Mouse (Mus musculus) limb, embryonic 15.5 days (tissue): ENCODE measurements around the gene Ifnk. TPM values are rescaled to one million over a fixed set of nuclear protein-coding genes. Genes with fewer than 3 reads are reported as not detected.

Source experiments
- ATAC-seq: fragments of 200-750 bp; cut with Nextera tagmentation; 2 replicates; pipeline ENCODE4 v1.8.0; 2017; ENCODE audit warnings: low read depth, moderate TSS enrichment; ENCODE audit not compliant: insufficient number of reproducible peaks, low FRiP score, low TSS enrichment
- H3K27ac ChIP-seq: fragments of 300-500 bp; sonication (generic); 2 replicates; pipeline ENCODE4 v1.5.1; 2015; ENCODE audit warnings: moderate library complexity, mild to moderate bottlenecking, inconsistent platforms
- H3K27me3 ChIP-seq: fragments of 300-500 bp; sonication (generic); 2 replicates; pipeline ENCODE4 v1.6.1; 2015; ENCODE audit warnings: inconsistent platforms
- H3K36me3 ChIP-seq: fragments of 300-500 bp; sonication (generic); 2 replicates; pipeline ENCODE4 v1.6.1; 2015; ENCODE audit warnings: inconsistent platforms
- H3K4me1 ChIP-seq: fragments of 300-500 bp; sonication (generic); 2 replicates; pipeline ENCODE4 v1.6.1; 2015; ENCODE audit warnings: inconsistent platforms
- H3K4me2 ChIP-seq: fragments of 300-500 bp; sonication (generic); 2 replicates; pipeline ENCODE4 v1.6.1; 2015; ENCODE audit warnings: mild to moderate bottlenecking, inconsistent platforms
- H3K4me3 ChIP-seq: fragments of 300-500 bp; sonication (generic); 2 replicates; pipeline ENCODE4 v1.5.1; 2015; ENCODE audit warnings: mild to moderate bottlenecking, inconsistent platforms
- H3K9ac ChIP-seq: fragments of 300-500 bp; sonication (generic); 2 replicates; pipeline ENCODE4 v1.6.1; 2015; ENCODE audit warnings: inconsistent platforms
- H3K9me3 ChIP-seq: fragments of 300-500 bp; sonication (generic); 2 replicates; pipeline ENCODE4 v1.6.1; 2016; ENCODE audit warnings: inconsistent platforms
- WGBS: fragments of 180-500 bp; shearing (Covaris S2); methylation state at CpG from one replicate; pipeline ENCODE4 v1.1.7; 2015; 5-methylcytosine and 5-hydroxymethylcytosine counted together
- polyA plus RNA-seq: library from polyadenylated mRNA; unstranded; fragments of >200 nt; fragmentation: Nextera tagmentation; extraction: Ambion mirVana; gene quantifications from 2 replicates; pipeline ENCODE4 v1.2.1, GENCODE M21; 2015

Gene Ifnk
- polyA plus RNA-seq, 1 experiment from 2014 or later: 0.19 TPM

DNA sequence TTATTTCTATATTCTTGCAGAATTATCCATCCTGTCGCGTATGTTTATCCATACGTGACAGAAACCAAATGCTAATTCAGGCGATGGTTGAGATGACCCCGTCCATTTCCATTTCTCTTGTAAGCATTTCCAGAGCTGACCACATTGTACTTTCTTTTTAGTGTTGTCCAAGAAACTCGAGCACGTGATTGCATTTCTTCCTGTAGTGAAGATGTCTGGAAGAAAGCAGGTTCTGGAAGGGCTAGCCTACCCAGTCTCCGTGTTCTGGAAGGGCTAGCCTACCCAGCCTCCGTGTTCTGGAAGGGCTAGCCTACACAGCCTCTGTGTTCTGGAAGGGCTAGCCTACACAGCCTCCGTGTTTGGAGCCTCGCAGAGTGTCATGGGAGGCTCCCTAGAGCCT, 27.8 kb upstream of the Ifnk start:
- no peak for ATAC-seq
- no peak overlapping the region for H3K9ac ChIP-seq
- no peaks in the 10 kb centered on the region for H3K9me3 ChIP-seq
- 87% methylated on average over 11 of the region's 11 CpGs for WGBS
- H3K4me3 ChIP-seq: no peak overlapping the region
- H3K4me2 ChIP-seq: no peak overlapping the region
- no peaks in the 10 kb centered on the region for H3K36me3 ChIP-seq
- no peak overlapping the region for H3K27ac ChIP-seq
- no peaks in the 10 kb centered on the region for H3K27me3 ChIP-seq
- H3K4me1 ChIP-seq: peaks cover 19% of the 10 kb centered on the region; the same call in 1 of the 2 replicates

DNA sequence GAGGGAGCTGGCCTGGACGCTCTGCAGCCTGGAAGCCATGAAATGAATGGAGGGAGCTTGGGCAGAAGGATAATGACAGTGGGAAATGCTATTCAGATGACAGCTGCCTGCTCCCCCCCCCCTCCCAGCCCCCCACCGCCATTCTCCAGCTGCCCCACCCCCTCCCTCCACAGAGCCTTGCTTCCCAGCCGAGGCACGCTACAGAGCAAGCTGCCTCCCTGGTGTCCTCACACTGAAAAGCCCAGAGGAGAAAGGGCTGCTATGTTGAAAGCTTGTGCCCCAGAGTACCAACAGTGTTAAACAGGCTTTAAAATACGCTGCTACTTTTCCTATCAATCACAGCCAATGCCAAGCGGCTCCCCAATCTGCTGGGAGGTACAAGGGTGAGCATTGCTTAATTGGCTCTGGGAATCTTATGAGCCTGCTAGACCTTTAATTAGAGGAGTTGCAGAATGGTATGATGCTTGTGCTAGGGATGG, 26.5 kb upstream of the Ifnk start:
- Histone ChIP-seq H3K27me3 (no peaks in the 10 kb centered on the region), H3K9me3 (no peaks in the 10 kb centered on the region), H3K4me3 (no peak overlapping the region), H3K36me3 (no peaks in the 10 kb centered on the region), H3K4me2 (no peak overlapping the region), H3K9ac (no peak overlapping the region), H3K4me1 (peaks cover 16% of the 10 kb centered on the region; the same call in 1 of the 2 replicates), H3K27ac (no peak overlapping the region)
- no peak for ATAC-seq
- 9% methylated on average over 5 of the region's 6 CpGs for WGBS

DNA sequence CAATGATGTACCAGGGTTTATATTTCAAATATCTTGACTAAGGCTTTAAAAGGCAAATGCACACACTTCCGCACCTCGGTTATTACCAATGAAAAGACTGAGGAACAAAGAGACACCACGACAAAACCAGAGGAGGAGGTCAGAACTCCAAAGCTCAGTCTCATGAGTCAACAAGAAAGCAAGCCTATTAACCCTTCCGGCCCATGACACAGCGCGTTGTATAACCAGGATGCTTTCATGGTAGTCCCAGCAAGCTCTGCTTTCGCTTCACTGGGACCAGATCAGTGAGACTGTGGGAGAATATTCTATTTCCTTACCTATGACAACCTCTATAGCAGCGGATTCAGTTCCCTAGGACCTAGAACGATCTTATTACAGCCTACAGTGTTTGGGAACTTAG, 25.1 kb upstream of the Ifnk start:
- H3K4me2 ChIP-seq: no peak overlapping the region
- ATAC-seq: no peak
- H3K4me3 ChIP-seq: no peak overlapping the region
- peaks cover 11% of the 10 kb centered on the region; the same call in 1 of the 2 replicates for H3K4me1 ChIP-seq
- H3K27me3 ChIP-seq: no peaks in the 10 kb centered on the region
- no peak overlapping the region for H3K9ac ChIP-seq
- 87% methylated on average over 9 of the region's 9 CpGs for WGBS
- no peak overlapping the region for H3K27ac ChIP-seq
- H3K9me3 ChIP-seq: no peaks in the 10 kb centered on the region
- H3K36me3 ChIP-seq: no peaks in the 10 kb centered on the region

DNA sequence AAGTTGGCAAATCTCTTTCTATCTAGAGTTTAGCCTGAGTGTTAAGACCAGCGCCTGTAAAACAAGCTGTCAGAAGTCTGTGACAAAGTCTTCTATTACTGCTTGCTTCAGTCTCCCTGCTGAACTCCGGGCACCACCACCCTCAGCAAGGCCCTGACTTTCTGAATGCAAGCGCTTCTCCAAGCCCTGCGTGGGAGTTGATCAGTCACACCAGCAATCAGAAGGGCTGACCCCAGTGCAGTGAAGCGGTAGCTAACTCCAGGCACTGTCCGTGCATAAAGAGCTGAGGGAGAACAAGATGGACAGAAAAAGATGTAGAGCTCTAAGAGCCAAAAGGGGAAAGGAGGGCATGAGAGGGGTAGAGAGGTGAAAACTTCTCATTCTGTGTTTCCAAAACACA, 24.1 kb upstream of the Ifnk start:
- Histone ChIP-seq H3K27me3 (no peaks in the 10 kb centered on the region), H3K4me2 (no peak overlapping the region), H3K36me3 (no peaks in the 10 kb centered on the region), H3K4me1 (peaks cover 8% of the 10 kb centered on the region; the same call in 1 of the 2 replicates), H3K27ac (no peak overlapping the region), H3K4me3 (no peak overlapping the region), H3K9ac (no peak overlapping the region), H3K9me3 (no peaks in the 10 kb centered on the region)
- ATAC-seq: no peak
- WGBS: 63% methylated on average over 6 of the region's 6 CpGs

DNA sequence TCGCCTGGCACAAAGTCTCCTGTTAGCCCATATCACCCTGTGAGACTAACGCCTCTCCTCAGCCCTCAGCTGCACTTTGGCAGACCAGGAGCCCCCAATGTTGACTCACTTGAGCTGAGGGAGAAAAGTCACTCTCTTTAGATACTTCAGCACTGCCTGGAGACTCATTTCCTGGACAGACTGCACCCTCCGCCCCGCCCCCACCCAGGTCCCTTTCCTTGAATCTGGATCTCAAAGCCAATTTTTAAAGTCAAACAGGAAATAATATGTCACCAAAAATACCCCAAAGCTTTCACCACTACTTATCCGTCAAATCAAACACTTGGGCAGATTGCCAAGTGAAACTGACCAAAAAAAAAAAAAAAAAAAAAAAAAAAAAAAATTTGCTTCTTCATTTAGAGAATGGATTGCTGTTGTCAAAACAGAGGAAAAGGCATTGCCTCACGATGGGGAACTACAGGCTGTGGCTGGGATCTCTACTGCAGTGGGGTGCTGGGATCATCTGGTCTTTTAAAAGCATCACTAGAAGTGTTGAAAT, 21.4 kb upstream of the Ifnk start:
- H3K4me2 ChIP-seq: no peak overlapping the region
- no peak overlapping the region for H3K9ac ChIP-seq
- H3K9me3 ChIP-seq: no peaks in the 10 kb centered on the region
- no peak overlapping the region for H3K4me3 ChIP-seq
- ATAC-seq: no peak
- H3K27ac ChIP-seq: no peak overlapping the region
- WGBS: 60% methylated on average over 6 of the region's 6 CpGs
- no peaks in the 10 kb centered on the region for H3K36me3 ChIP-seq
- H3K4me1 ChIP-seq: peaks cover 4% of the 10 kb centered on the region; the same call in 1 of the 2 replicates
- H3K27me3 ChIP-seq: no peaks in the 10 kb centered on the region

DNA sequence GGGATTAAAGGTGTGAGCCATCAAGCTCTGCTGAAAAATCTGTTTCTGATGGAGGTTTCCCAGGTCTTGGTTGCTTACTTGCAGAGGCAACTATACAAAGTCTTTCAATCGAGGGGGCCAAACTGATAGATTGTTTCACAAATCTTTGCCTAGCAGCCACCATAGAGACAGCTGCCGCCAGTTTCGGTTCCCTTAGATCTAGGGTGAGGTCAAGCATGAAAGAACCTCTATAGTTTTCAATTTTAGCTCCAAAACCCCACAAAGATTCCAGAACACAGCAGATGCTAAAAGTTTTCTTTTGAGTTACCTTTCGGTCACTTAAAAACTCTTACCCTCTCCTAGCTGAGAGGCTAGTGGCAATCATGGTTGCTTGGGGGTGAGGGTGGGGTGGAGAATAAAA, 20.3 kb upstream of the Ifnk start:
- Histone ChIP-seq H3K9me3 (no peaks in the 10 kb centered on the region), H3K4me1 (peaks cover 7% of the 10 kb centered on the region; the same call in 1 of the 2 replicates), H3K27ac (no peak overlapping the region), H3K27me3 (no peaks in the 10 kb centered on the region), H3K4me3 (no peak overlapping the region), H3K4me2 (no peak overlapping the region), H3K9ac (no peak overlapping the region), H3K36me3 (no peaks in the 10 kb centered on the region)
- WGBS: 92% methylated on average over 4 of the region's 4 CpGs
- no peak for ATAC-seq

DNA sequence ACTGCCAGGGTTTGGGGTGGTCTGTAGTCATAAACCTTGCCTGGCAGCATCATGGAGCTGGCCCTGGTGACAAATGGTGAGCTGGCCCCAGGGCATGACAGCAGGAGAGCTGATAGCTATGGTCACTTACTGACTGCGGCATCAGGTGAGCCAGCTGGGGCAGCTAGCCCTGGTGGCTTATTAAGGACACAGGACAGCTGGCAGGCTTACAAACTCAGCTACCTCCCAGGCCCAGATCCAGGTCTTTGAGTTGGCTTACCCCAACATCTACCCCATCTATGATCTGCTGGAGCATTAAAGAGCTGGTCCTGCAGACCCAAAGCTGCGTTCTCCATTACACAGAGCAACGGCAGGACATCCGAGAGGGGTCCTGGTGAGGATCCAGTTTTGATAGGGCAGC, 18.4 kb upstream of the Ifnk start:
- H3K27ac ChIP-seq: no peak overlapping the region
- 76% methylated on average over 4 of the region's 4 CpGs for WGBS
- no peaks in the 10 kb centered on the region for H3K9me3 ChIP-seq
- H3K36me3 ChIP-seq: no peaks in the 10 kb centered on the region
- no peaks in the 10 kb centered on the region for H3K27me3 ChIP-seq
- H3K9ac ChIP-seq: no peak overlapping the region
- H3K4me1 ChIP-seq: peaks cover 10% of the 10 kb centered on the region; the same call in 1 of the 2 replicates
- no peak overlapping the region for H3K4me2 ChIP-seq
- no peak for ATAC-seq
- H3K4me3 ChIP-seq: no peak overlapping the region

DNA sequence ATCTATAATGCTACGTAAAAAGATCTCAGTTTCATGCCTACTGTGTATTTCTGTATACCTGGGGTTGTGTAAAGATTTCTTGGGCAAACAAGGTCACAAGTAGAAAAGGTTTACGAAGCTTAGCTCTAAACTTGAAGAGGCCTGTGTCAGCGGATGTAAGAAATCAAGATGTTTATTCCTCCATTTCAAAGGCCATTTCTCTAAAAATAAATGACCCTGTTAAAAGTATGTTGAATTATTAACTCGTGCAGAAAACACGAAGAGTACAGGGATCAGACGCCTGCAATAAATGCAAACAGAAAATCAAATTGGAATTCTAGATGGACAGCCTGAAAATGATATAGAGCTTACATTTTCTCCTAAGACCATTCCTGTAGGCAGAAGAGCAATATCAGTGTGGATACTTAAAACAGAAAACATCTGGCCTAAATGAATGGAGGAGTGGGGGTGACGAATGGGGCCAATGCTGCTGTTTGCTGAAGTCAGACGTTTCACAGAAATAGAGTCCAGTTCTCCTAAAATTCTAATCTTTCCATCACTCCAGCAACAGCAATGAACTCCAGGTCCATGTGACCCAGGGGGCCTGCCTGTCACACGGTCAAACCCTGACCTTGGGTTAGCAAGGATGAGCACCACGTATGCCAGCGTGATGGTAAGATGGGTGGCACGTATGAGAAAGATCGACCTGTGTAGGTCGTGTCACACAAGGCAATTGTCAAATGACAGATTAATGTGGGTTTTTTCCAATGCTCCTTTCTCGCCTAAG, 16.8 kb upstream of the Ifnk start:
- H3K27me3 ChIP-seq: no peaks in the 10 kb centered on the region
- H3K9me3 ChIP-seq: no peaks in the 10 kb centered on the region
- H3K4me2 ChIP-seq: no peak overlapping the region
- no peak for ATAC-seq
- peaks cover 10% of the 10 kb centered on the region; the same call in 1 of the 2 replicates for H3K4me1 ChIP-seq
- no peak overlapping the region for H3K9ac ChIP-seq
- 75% methylated on average over 15 of the region's 15 CpGs for WGBS
- H3K36me3 ChIP-seq: no peaks in the 10 kb centered on the region
- no peak overlapping the region for H3K4me3 ChIP-seq
- H3K27ac ChIP-seq: no peak overlapping the region

DNA sequence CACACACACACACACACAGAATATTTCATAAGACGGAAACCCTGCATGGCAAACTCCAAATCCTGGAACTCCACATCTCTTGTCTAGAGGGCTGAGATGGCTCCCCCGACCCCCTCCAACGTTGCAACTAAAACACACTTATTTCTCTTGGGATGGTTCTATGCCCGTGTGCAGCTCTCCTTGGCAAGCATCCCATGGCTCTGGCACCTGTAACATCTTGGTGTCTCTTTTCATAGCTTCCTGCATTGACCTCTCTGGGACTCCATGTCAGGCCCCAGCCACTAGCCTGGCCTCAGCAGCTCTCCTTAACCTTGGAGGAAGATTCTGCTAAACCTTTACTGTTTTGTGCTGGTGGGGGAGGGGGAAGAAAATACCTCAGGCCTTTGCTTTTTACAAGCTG, 16.1 kb upstream of the Ifnk start:
- WGBS: 72% methylated on average over 4 of the region's 4 CpGs
- H3K9ac ChIP-seq: no peak overlapping the region
- no peak overlapping the region for H3K27ac ChIP-seq
- H3K4me2 ChIP-seq: no peak overlapping the region
- H3K4me1 ChIP-seq: 0 out of 2 replicates have a peak, but pooled peaks cover 10% of the 10 kb centered on the region
- H3K4me3 ChIP-seq: no peak overlapping the region
- no peaks in the 10 kb centered on the region for H3K9me3 ChIP-seq
- H3K36me3 ChIP-seq: no peaks in the 10 kb centered on the region
- ATAC-seq: no peak
- H3K27me3 ChIP-seq: no peaks in the 10 kb centered on the region

DNA sequence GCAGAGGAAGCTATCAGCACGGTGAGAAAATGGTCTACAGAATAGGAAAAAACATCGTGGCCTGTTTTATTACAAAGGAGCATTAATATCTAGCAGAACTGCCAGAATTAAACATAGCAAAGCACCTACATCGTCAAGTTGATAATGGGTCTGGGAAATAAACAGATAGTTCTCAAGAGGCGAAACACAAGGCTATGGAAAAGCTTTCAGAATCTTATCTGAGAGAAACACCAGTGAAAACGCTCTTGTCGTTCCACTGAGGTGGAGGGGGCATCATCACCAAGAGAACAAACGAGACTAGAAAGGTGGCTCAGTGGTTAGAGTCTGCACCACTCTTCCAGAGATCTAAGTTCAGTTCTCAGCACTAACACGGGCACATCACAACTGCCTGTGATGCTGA, 14.9 kb upstream of the Ifnk start:
- H3K4me2 ChIP-seq: no peak overlapping the region
- H3K4me3 ChIP-seq: no peak overlapping the region
- no peaks in the 10 kb centered on the region for H3K27me3 ChIP-seq
- 79% methylated on average over 8 of the region's 8 CpGs for WGBS
- 0 out of 2 replicates have a peak, but pooled peaks cover 10% of the 10 kb centered on the region for H3K4me1 ChIP-seq
- no peak overlapping the region for H3K27ac ChIP-seq
- H3K9ac ChIP-seq: no peak overlapping the region
- no peaks in the 10 kb centered on the region for H3K9me3 ChIP-seq
- no peaks in the 10 kb centered on the region for H3K36me3 ChIP-seq
- no peak for ATAC-seq

DNA sequence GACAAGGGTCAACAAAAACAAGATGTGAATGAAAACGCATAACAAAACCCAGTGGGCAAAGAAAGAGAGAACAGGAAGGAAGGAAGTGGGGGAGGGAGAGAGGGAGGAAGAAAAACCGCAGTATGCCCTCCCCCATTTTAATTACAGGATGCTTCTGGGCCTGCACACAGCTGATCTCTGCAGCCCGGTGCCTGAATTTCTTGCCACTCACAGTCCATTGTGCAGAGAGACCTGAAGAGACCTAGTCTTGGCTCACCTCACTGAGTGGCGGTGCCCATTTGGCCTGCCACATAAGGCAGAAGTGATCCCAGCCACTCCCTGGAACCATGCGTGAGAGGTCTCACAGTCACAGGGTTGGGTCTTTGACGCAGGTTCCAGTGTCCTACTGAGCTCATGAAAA, 13.8 kb upstream of the Ifnk start:
- H3K36me3 ChIP-seq: no peaks in the 10 kb centered on the region
- no peaks in the 10 kb centered on the region for H3K9me3 ChIP-seq
- H3K4me3 ChIP-seq: no peak overlapping the region
- WGBS: 43% methylated on average over 6 of the region's 6 CpGs
- 0 out of 2 replicates have a peak, but pooled peaks cover 10% of the 10 kb centered on the region for H3K4me1 ChIP-seq
- H3K9ac ChIP-seq: no peak overlapping the region
- no peak overlapping the region for H3K27ac ChIP-seq
- H3K4me2 ChIP-seq: no peak overlapping the region
- H3K27me3 ChIP-seq: no peaks in the 10 kb centered on the region
- ATAC-seq: no peak

DNA sequence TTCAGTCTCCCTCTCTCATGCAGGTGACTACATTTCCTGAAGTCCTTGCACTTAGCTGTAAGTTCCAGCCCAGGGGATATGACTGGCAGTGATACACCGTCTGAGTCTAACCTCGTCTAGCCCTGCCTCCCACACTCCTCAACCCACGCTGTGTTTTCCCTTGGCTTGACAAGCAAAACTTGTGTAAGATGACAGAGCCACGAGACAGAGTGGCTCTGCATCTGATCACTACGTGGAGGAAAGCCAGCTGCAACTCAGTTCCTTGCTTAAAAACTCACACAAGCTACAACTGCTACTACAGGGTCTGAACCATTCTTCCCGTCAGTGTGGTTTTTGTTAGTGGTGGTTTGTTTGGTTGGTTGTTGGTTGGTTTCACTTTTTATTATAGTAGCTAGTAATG, 11.5 kb upstream of the Ifnk start:
- ATAC-seq: no peak
- no peak overlapping the region for H3K4me3 ChIP-seq
- H3K27ac ChIP-seq: no peak overlapping the region
- no peaks in the 10 kb centered on the region for H3K36me3 ChIP-seq
- no peak overlapping the region for H3K9ac ChIP-seq
- H3K9me3 ChIP-seq: no peaks in the 10 kb centered on the region
- peaks cover 16% of the 10 kb centered on the region; the same call in 1 of the 2 replicates for H3K4me1 ChIP-seq
- H3K27me3 ChIP-seq: no peaks in the 10 kb centered on the region
- 50% methylated on average over 6 of the region's 6 CpGs for WGBS
- H3K4me2 ChIP-seq: no peak overlapping the region
